Mouse (Mus musculus): ENCODE results near the gene Ccdc88c.

DNA sequence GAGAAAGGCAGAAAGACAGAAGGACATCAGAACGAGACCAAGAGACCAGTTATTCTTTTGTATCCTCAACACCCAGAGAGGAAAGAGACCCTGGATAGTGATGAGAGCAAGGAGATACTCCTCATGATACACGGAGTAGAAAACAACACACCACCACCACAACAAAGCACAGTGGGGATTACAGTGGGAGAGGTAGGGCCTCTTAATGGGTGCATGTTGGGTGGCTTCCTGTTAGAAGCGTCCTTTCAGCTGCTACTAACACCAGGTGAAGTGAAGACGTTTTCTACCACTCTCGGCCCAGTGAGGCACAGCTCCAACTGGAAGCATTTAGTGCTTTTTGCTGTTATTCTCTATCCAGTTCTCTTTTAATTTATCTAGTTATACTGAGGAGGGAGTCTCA is 122.0 kb downstream of the Ccdc88c start:
- TF ChIP-seq CTCF (IDR thresholded peaks at IDR 0.05; ENCODE audit: extremely low read depth, insufficient read depth, low read length) = no peak
- TF ChIP-seq POLR2A (IDR thresholded peaks at IDR 0.05; ENCODE audit: extremely low read depth, insufficient read depth, low read length) = no peak
